Mouse (Mus musculus) CH12.LX (cell line): ENCODE data around the gene Cdk14.

Experiments used
- MYC ChIP-seq: IDR thresholded peaks from 2 replicates; pipeline ENCODE4 v1.6.1; 2011; ENCODE audit warnings: low read depth, mild to moderate bottlenecking, improper control_type of control experiment, low read length
- POLR2AphosphoS2 ChIP-seq: IDR thresholded peaks from 2 replicates; pipeline ENCODE4 v1.6.1; 2011; ENCODE audit warnings: low read depth, low read length, improper control_type of control experiment

- no peak for TF ChIP-seq POLR2AphosphoS2
- TF ChIP-seq MYC: no peak
These were observed 285.1 kb downstream of the Cdk14 start for GRCm38 (mm10) chr5:5134905-5135511.
